Mouse (Mus musculus) embryo, embryonic 11.5 days (tissue): ENCODE results near the gene Fbf1.
"Not testable (repeated sequence)": the region's sequence is repeated elsewhere in the genome, so short reads cannot be mapped to it uniquely, and the experiment has no call there.

ENCODE experiments used
- DNase-seq: peaks from one replicate; pipeline ENCODE4 v3.0.0-alpha.2; 2012; ENCODE audit warnings: low read depth, low spot score

The Fbf1 gene

GRCm38 (mm10) chr11:116138096-116138467 is 29.9 kb downstream of the Fbf1 start:
- no peak for DNase-seq

- no peak for DNase-seq
Measured at GRCm38 (mm10) chr11:116134171-116134570, 33.8 kb downstream of the Fbf1 start.

- DNase-seq = no peak
Measured at GRCm38 (mm10) chr11:116133497-116133896, 34.5 kb downstream of the Fbf1 start.

GRCm38 (mm10) chr11:116132366-116133333 is 35.3 kb downstream of the Fbf1 start:
- DNase-seq = no peak

- DNase-seq = no peak
Measured at GRCm38 (mm10) chr11:116131349-116132170, 36.4 kb downstream of the Fbf1 start.

- DNase-seq = peak; percentile 71
Measured at GRCm38 (mm10) chr11:116130488-116131205, 37.3 kb downstream of the Fbf1 start, which contains the start of gene Trim65. Gene Trim65 (minus strand): TSS chr11:116131128.

GRCm38 (mm10) chr11:116129993-116130487 is 37.9 kb downstream of the Fbf1 start:
- DNase-seq = no peak

- DNase-seq = no peak
Measured at GRCm38 (mm10) chr11:116129091-116129790, 38.7 kb downstream of the Fbf1 start.

- no peak for DNase-seq
Measured at GRCm38 (mm10) chr11:116127986-116128385, 40.0 kb downstream of the Fbf1 start.

GRCm38 (mm10) chr11:116127156-116127980 is 40.6 kb downstream of the Fbf1 start, which contains the start of gene Trim47:
Gene Trim47 (minus strand): TSS chr11:116127210.
- DNase-seq = peak; percentile 70

GRCm38 (mm10) chr11:116126261-116126660 is 41.7 kb downstream of the Fbf1 start:
- no peak for DNase-seq

- not testable (repeated sequence) for DNase-seq
Measured at GRCm38 (mm10) chr11:116121731-116122245, 46.2 kb downstream of the Fbf1 start.

GRCm38 (mm10) chr11:116117819-116118218 is 50.1 kb downstream of the Fbf1 start:
- no peak for DNase-seq

- DNase-seq = no peak
Measured at GRCm38 (mm10) chr11:116117241-116117640, 50.7 kb downstream of the Fbf1 start.

- DNase-seq = no peak
Measured at GRCm38 (mm10) chr11:116111611-116112203, 56.3 kb downstream of the Fbf1 start.

GRCm38 (mm10) chr11:116111067-116111466 is 56.9 kb downstream of the Fbf1 start:
- no peak for DNase-seq

GRCm38 (mm10) chr11:116110540-116110939 is 57.4 kb downstream of the Fbf1 start:
- no peak for DNase-seq

GRCm38 (mm10) chr11:116110131-116110530 is 57.8 kb downstream of the Fbf1 start:
- no peak for DNase-seq

- DNase-seq = no peak
Measured at GRCm38 (mm10) chr11:116109441-116110081, 58.4 kb downstream of the Fbf1 start.
